Mouse (Mus musculus): ENCODE measurements at regions not wholly inside any gene's neighbourhood (a gene's known extent, or its start where the extent isn't known, plus 50 kb on each side); places are given as distances from the start of the nearest gene placed in this dataset.

DNA sequence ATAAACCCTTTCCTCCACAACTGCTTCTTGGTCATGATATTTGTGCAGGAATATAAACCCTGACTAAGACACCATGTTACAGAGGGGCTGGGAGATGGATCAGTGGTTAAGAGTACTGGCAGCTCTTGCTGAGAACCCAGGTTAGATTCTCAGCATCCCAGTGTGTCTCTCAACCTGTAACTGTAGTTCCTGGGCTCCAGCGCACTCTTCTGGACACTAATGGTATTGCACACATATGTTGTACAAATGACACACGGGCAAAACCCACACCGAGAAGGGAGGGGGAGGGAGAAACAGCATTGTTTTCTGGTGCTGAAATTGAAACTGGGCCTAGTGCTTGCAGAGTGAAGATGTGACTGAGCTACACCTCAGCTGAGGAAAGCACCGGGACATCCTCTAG lies 81.0 kb upstream of the Ccdc39 start:
- no peak for TF ChIP-seq CTCF (conservative IDR thresholded peaks at IDR 0.05; ENCODE audit: insufficient read depth, insufficient read length, low read depth, low read length)
- no peak for TF ChIP-seq POLR2A (IDR thresholded peaks at IDR 0.05; ENCODE audit: low read depth, low read length)

Measured in kidney, adult 2 months (tissue).